Mouse (Mus musculus) bone marrow, adult 2 months (tissue): Measurements from ENCODE around the gene Snrpd3. TPM values are rescaled to one million over a fixed set of nuclear protein-coding genes. Genes with fewer than 3 reads are reported as not detected.

Source experiments
- H3K27ac ChIP-seq: fragments of 200-500 bp; 2 replicates; pipeline ENCODE4 v1.5.1; 2012; ENCODE audit warnings: low read depth, mild to moderate bottlenecking, control low read depth, inconsistent platforms, low read length; ENCODE audit not compliant: control insufficient read depth, poor library complexity, insufficient read depth
- H3K4me1 ChIP-seq: fragments of 200-500 bp; 2 replicates; pipeline ENCODE4 v1.6.1; 2011; ENCODE audit warnings: low read length; ENCODE audit not compliant: control insufficient read depth, insufficient read depth
- H3K4me3 ChIP-seq: fragments of 200-500 bp; replicated peaks from 2 replicates; pipeline ENCODE3; 2011; ENCODE audit warnings: mild to moderate bottlenecking, low read depth, low read length, control low read depth; ENCODE audit not compliant: control insufficient read depth
- CTCF ChIP-seq: fragments of 200-500 bp; IDR thresholded peaks from 2 replicates; pipeline ENCODE4 v1.5.1; 2011; ENCODE audit warnings: low read length, control low read depth; ENCODE audit not compliant: control insufficient read depth, insufficient read depth
- POLR2A ChIP-seq: fragments of 200-500 bp; IDR thresholded peaks from 2 replicates; pipeline ENCODE4 v1.6.1; 2011; ENCODE audit warnings: low read depth, mild to moderate bottlenecking, control low read depth, low read length, borderline replicate concordance; ENCODE audit not compliant: control insufficient read depth
- WGBS: fragments of 180-500 bp; shearing (Covaris S2); methylation state at CpG from one replicate; pipeline ENCODE4 v1.1.7; 2018; 5-methylcytosine and 5-hydroxymethylcytosine counted together
- polyA plus RNA-seq: library from polyadenylated mRNA; stranded (reverse); fragments of >200 nt; gene quantifications from 2 replicates; pipeline ENCODE4 v1.2.4, GENCODE M21; 2011; ENCODE audit warnings: low replicate concordance; ENCODE audit not compliant: missing spikeins, insufficient read depth, insufficient read length

Gene Snrpd3
- polyA plus RNA-seq, 1 experiment, result 156 TPM

GRCm38 (mm10) chr10:75535423-75535822 lies 18.1 kb downstream of the Snrpd3 start:
- no peaks in the 10 kb centered on the region; the same call in 1 of the 2 replicates for H3K4me1 ChIP-seq
- no peak overlapping the region for H3K27ac ChIP-seq
- no peak for TF ChIP-seq CTCF
- no peak for TF ChIP-seq POLR2A
- WGBS, result 82% methylated on average over 2 of the region's 2 CpGs
- H3K4me3 ChIP-seq, result no peak overlapping the region

- Histone ChIP-seq H3K4me1 (no peaks in the 10 kb centered on the region; the same call in 1 of the 2 replicates), H3K27ac (no peak overlapping the region), H3K4me3 (no peak overlapping the region)
- no peak for TF ChIP-seq POLR2A
- no peak for TF ChIP-seq CTCF
- WGBS, result 88% methylated on average over 5 of the region's 5 CpGs
Measured at GRCm38 (mm10) chr10:75536123-75536522, 18.8 kb downstream of the Snrpd3 start.

GRCm38 (mm10) chr10:75547901-75548300 lies 30.6 kb downstream of the Snrpd3 start:
- H3K4me1 ChIP-seq, result no peaks in the 10 kb centered on the region; the same call in 1 of the 2 replicates
- TF ChIP-seq POLR2A, result no peak
- no peak for TF ChIP-seq CTCF
- H3K4me3 ChIP-seq, result no peak overlapping the region
- H3K27ac ChIP-seq, result no peak overlapping the region
- 74% methylated on average over 7 of the region's 7 CpGs for WGBS

- Histone ChIP-seq H3K27ac (no peak overlapping the region), H3K4me1 (no peaks in the 10 kb centered on the region; the same call in 1 of the 2 replicates), H3K4me3 (no peak overlapping the region)
- 78% methylated on average over 14 of the region's 14 CpGs for WGBS
- TF ChIP-seq POLR2A (no peak), CTCF (no peak)
Measured at GRCm38 (mm10) chr10:75548486-75548885, 31.1 kb downstream of the Snrpd3 start.

GRCm38 (mm10) chr10:75549886-75550285 lies 32.5 kb downstream of the Snrpd3 start:
- TF ChIP-seq CTCF (no peak), POLR2A (no peak)
- Histone ChIP-seq H3K27ac (no peak overlapping the region), H3K4me1 (no peaks in the 10 kb centered on the region; the same call in 1 of the 2 replicates), H3K4me3 (no peak overlapping the region)
- WGBS, result 54% methylated on average over 7 of the region's 7 CpGs

GRCm38 (mm10) chr10:75551175-75551574 lies 33.8 kb downstream of the Snrpd3 start:
- H3K27ac ChIP-seq, result peak overlapping the region; percentile 6; the same call in 1 of the 2 replicates
- TF ChIP-seq CTCF (no peak), POLR2A (no peak)
- H3K4me3 ChIP-seq, result no peak overlapping the region
- H3K4me1 ChIP-seq, result no peaks in the 10 kb centered on the region; the same call in 1 of the 2 replicates
- WGBS, result 15% methylated on average over 12 of the region's 12 CpGs

- WGBS, result 60% methylated on average over 2 of the region's 2 CpGs
- H3K4me3 ChIP-seq, result no peak overlapping the region
- no peaks in the 10 kb centered on the region; the same call in 1 of the 2 replicates for H3K4me1 ChIP-seq
- no peak overlapping the region for H3K27ac ChIP-seq
- TF ChIP-seq POLR2A (no peak), CTCF (no peak)
Measured at GRCm38 (mm10) chr10:75552106-75552505, 34.8 kb downstream of the Snrpd3 start.

GRCm38 (mm10) chr10:75552701-75553450 lies 35.5 kb downstream of the Snrpd3 start:
- TF ChIP-seq POLR2A (no peak), CTCF (no peak)
- H3K27ac ChIP-seq, result no peak overlapping the region
- H3K4me1 ChIP-seq, result no peaks in the 10 kb centered on the region; the same call in 1 of the 2 replicates
- H3K4me3 ChIP-seq, result no peak overlapping the region
- 81% methylated on average over 13 of the region's 13 CpGs for WGBS
